Comparison of ENCODE assay signal across 8 mouse cellular contexts in the genomic region with DNA sequence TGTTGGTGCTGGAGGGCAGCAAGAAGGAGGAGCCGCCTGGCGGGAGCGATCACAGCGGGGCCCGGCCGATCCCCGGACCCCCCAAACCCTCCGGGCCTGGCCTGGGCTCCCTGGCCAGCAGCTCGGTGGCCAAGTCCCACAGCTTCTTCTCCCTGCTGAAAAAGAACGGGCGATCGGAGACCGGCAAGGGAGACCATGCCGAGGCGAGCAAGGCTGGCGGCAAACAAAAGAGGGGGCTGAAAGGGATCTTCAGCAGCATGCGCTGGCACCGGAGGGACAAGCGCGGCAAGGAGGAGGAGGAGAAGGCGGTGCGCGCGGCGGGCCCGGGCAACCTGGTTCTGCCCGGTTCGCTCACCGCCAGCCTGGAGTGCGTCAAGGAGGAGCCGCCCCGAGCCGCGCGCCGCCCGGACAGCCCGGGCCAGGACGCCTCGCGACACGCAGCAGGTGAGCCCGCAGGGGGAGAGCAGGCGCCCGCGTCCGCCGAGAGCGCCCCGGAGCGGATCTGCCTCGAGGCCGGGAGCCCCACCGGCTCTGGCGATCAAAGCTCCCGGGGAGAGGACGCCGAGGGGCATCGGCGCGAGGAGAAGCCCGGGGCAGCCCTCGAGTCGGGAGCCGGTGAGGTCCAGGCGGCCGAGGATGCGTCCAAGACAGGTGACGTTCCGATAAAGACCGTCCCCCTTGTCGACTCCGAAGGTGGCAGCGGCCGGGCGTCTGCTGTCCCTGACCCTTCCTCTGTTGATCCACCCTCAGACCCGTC. TPM values are rescaled to one million over a fixed set of nuclear protein-coding genes. Genes with fewer than 3 reads are reported as not detected.
A peak's percentile ranks its signal among the peaks of the same experiment; 100 is the strongest.
DNase-seq lines count a peak whose midpoint lies in the region; ATAC-seq lines count a peak whose summit lies in the region.

No protein-coding gene starts in this region.

- H3K27ac ChIP-seq in kidney, embryonic 16.5 days (ENCODE audit: low read length), result no peak overlapping the region
- no peak overlapping the region for H3K27ac ChIP-seq in liver, embryonic 12.5 days
- H3K27ac ChIP-seq in neural tube, embryonic 13.5 days (replicated peaks), result peak overlapping the region; percentile 97

- peak overlapping the region; percentile 68 for H3K4me3 ChIP-seq in kidney, embryonic 16.5 days (ENCODE audit: low read length)
- peak overlapping the region; percentile 48 for H3K4me3 ChIP-seq in liver, embryonic 12.5 days
- H3K4me3 ChIP-seq in neural tube, embryonic 13.5 days, result peak overlapping the region; percentile 76

- WGBS in kidney, embryonic 16.5 days, result under 1% methylated on average over 76 of the region's 77 CpGs
- WGBS in liver, embryonic 12.5 days (ENCODE audit: insufficient replicate concordance), result 2% methylated on average over 67 of the region's 77 CpGs
- under 1% methylated on average over 70 of the region's 77 CpGs for WGBS in neural tube, embryonic 13.5 days

- peak overlapping the region; percentile 77 for H3K9ac ChIP-seq in kidney, embryonic 16.5 days (replicated peaks; ENCODE audit: low read length)
- H3K9ac ChIP-seq in liver, embryonic 12.5 days, result peak overlapping the region; percentile 25
- H3K9ac ChIP-seq in neural tube, embryonic 13.5 days, result peak overlapping the region; percentile 96

- peak; percentile 10 for DNase-seq in ovary, postnatal 10 days (ENCODE audit: low spot score)
- no peak for DNase-seq in ovary, adult 18-20 months (ENCODE audit: low spot score)
- peak; percentile 76 for DNase-seq in cerebellum, adult 9-10 months
- DNase-seq in frontal cortex, postnatal 14 days (ENCODE audit: low spot score in 2 of 2), result peak; percentile 39 to 55
- DNase-seq in spleen, adult 12 weeks (ENCODE audit: low spot score), result no peak

- H3K27me3 ChIP-seq in kidney, embryonic 16.5 days (ENCODE audit: insufficient read depth, low read length), result peaks cover 37% of the 10 kb centered on the region
- H3K27me3 ChIP-seq in liver, embryonic 12.5 days (replicated peaks), result peaks cover 56% of the 10 kb centered on the region
- peaks cover 6% of the 10 kb centered on the region; the same call in 1 of the 2 replicates for H3K27me3 ChIP-seq in neural tube, embryonic 13.5 days

- ATAC-seq in kidney, embryonic 16.5 days (ENCODE audit: low FRiP score, low TSS enrichment), result peak; percentile 73
- no peak for ATAC-seq in liver, embryonic 12.5 days
- peak; percentile 79 for ATAC-seq in neural tube, embryonic 13.5 days (ENCODE audit: low read depth)

- H3K9me3 ChIP-seq in kidney, embryonic 16.5 days (ENCODE audit: low read length), result no peaks in the 10 kb centered on the region
- no peaks in the 10 kb centered on the region for H3K9me3 ChIP-seq in liver, embryonic 12.5 days (replicated peaks)
- no peaks in the 10 kb centered on the region for H3K9me3 ChIP-seq in neural tube, embryonic 13.5 days

- no peaks in the 10 kb centered on the region for H3K36me3 ChIP-seq in kidney, embryonic 16.5 days (ENCODE audit: insufficient read depth, low read length)
- no peaks in the 10 kb centered on the region for H3K36me3 ChIP-seq in liver, embryonic 12.5 days
- H3K36me3 ChIP-seq in neural tube, embryonic 13.5 days, result no peaks in the 10 kb centered on the region

- peaks cover 3% of the 10 kb centered on the region; the same call in 1 of the 2 replicates for H3K4me1 ChIP-seq in kidney, embryonic 16.5 days (ENCODE audit: insufficient read depth, low read length)
- no peaks in the 10 kb centered on the region for H3K4me1 ChIP-seq in liver, embryonic 12.5 days
- peaks cover 53% of the 10 kb centered on the region for H3K4me1 ChIP-seq in neural tube, embryonic 13.5 days (replicated peaks)

- peak overlapping the region; percentile 95 for H3K4me2 ChIP-seq in kidney, embryonic 16.5 days (replicated peaks; ENCODE audit: low read depth, low read length)
- H3K4me2 ChIP-seq in liver, embryonic 12.5 days, result peak overlapping the region; percentile 65
- H3K4me2 ChIP-seq in neural tube, embryonic 13.5 days, result peak overlapping the region; percentile 94

RNA-seq across cellular contexts. Expression of gene Amer2, which starts 5.7 kb away (rescaled TPM):
- polyA plus RNA-seq in kidney, embryonic 16.5 days (2015; fragmentation: Nextera tagmentation; extraction: Ambion mirVana), result 1.7 and 1.8 TPM in 2 replicates
- polyA plus RNA-seq in liver, embryonic 12.5 days (2016; fragmentation: Nextera tagmentation; extraction: Ambion mirVana), result 0.49 and 0.50 TPM in 2 replicates
- 26.7 and 28.5 TPM in 2 replicates for polyA plus RNA-seq in neural tube, embryonic 13.5 days (2015; fragmentation: Nextera tagmentation; extraction: Ambion mirVana)

Comparison
In these comparisons a context has a peak if more than half of its experiments do, and no peak if none do; other contexts are left out.
1. DNase-seq: peak in ovary, postnatal 10 days (single experiment), cerebellum, adult 9-10 months (single experiment) and frontal cortex, postnatal 14 days (2 of 2); none in ovary, adult 18-20 months (single experiment) and spleen, adult 12 weeks (single experiment).
2. H3K9ac ChIP-seq: peak in every context shown above with its lines; median percentile 96 in neural tube, embryonic 13.5 days; 77 in kidney, embryonic 16.5 days; 25 in liver, embryonic 12.5 days.
3. RNA of gene Amer2, which starts 5.7 kb away (polyA plus RNA-seq): 26.7 to 28.5 TPM in neural tube, embryonic 13.5 days; 1.7 to 1.8 TPM in kidney, embryonic 16.5 days and 0.49 to 0.50 TPM in liver, embryonic 12.5 days; every median in the first group is over 10 times any median in the second.
4. Peak in every context shown above with its lines, with median percentiles within 50 percentile points of each other: H3K4me2 ChIP-seq and H3K4me3 ChIP-seq.